Mouse (Mus musculus) olfactory bulb, adult 2 months (tissue): Measurements from ENCODE around the gene Cacna1e.

Experiments
- CTCF ChIP-seq: fragments of 200-500 bp; IDR thresholded peaks from 2 replicates; pipeline ENCODE4 v1.5.1; 2012; ENCODE audit warnings: low read depth, mild to moderate bottlenecking, low read length, moderate library complexity; ENCODE audit not compliant: insufficient read depth
- POLR2A ChIP-seq: fragments of 200-500 bp; IDR thresholded peaks from 2 replicates; pipeline ENCODE4 v1.6.1; 2012; ENCODE audit warnings: mild to moderate bottlenecking, low read depth, low read length, moderate library complexity; ENCODE audit not compliant: insufficient read depth

- TF ChIP-seq CTCF: no peak
- TF ChIP-seq POLR2A: no peak
Measured at GRCm38 (mm10) chr1:154850515-154851287, 33.6 kb downstream of the Cacna1e start.
